Mouse (Mus musculus) spleen, adult 2 months (tissue): ENCODE measurements around the gene Cbarp.

ENCODE experiments used
- CTCF ChIP-seq: fragments of 200-500 bp; IDR thresholded peaks from 2 replicates; pipeline ENCODE4 v1.5.1; 2011; ENCODE audit warnings: mild to moderate bottlenecking, inconsistent platforms; ENCODE audit not compliant: insufficient read depth, insufficient read length, insufficient replicate concordance; ENCODE audit errors: extremely low read depth
- POLR2A ChIP-seq: fragments of 200-500 bp; IDR thresholded peaks from 2 replicates; pipeline ENCODE4 v1.6.1; 2011; ENCODE audit warnings: low read depth, low read length, inconsistent platforms

DNA sequence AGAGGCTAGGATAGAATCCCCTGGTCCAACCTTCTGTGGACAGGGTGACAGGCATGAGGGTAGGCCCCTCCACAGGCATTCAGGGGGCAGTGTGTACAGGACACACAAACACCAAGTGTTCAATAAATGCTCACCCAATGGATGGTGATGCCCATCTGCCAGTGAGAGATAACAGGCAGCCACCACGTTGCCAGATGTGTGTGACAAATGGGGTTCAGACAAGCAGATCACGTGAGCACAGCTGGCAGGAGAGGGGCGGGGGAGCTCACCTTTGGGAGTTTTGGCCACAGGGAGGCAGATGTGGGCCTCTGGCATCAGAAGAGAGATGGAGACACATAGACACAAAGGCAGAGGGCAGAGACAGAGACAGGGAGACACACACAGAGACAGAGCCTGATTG is 59.6 kb downstream of the Cbarp start:
- TF ChIP-seq POLR2A (no peak), CTCF (no peak)
